Mouse (Mus musculus): Measurements from ENCODE around the gene Abcb1a.

GRCm38 (mm10) chr5:8736389-8736788 is 76.5 kb downstream of the Abcb1a start:
- TF ChIP-seq POLR2A (IDR thresholded peaks at IDR 0.05; ENCODE audit: low read depth, low read length) (no peak), CTCF (conservative IDR thresholded peaks at IDR 0.05 in 1 of 2, IDR thresholded peaks at IDR 0.05 in 1 of 2; ENCODE audit: low read depth in 2 of 2, low read length in 2 of 2) (no peak), GABPA (IDR thresholded peaks at IDR 0.05; ENCODE audit: insufficient replicate concordance, low read depth, low read length) (no peak), TCF12 (IDR thresholded peaks at IDR 0.05; ENCODE audit: low read depth, low read length) (no peak), MAFK (IDR thresholded peaks at IDR 0.05; ENCODE audit: insufficient replicate concordance, low read length) (no peak), MAX (IDR thresholded peaks at IDR 0.05; ENCODE audit: low read length) (no peak), CHD1 (IDR thresholded peaks at IDR 0.05; ENCODE audit: low read depth, low read length) (no peak)
